Mouse (Mus musculus) right cerebral cortex, adult 2 months (tissue): ENCODE results near the gene Mypn.
A peak's percentile ranks its signal among the peaks of the same experiment; 100 is the strongest.

Experiments
- DNase-seq, 2 experiments: peaks; one replicate each; pipeline ENCODE4 v3.0.0; 2021 to 2022; ENCODE audit warnings: low spot score in 2 of 2

Gene Mypn

DNA sequence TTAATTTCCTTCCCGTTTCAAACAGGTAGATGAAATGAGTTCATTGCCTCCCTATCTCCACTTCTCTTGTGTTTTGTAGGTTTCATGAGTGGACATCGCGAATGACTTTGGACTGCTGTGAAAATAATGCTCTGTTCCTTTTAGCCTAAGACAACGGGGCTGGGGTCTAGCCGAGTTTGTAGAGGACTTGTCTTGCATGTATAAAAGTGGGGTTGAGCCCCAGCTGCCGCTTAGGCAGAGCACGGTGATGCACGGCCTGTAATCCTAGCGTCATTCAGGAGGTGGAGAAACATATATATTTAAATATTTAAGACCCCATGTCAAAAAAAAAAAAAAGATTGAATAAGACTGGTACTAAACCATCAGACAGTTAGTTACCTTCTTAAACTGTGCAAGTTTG, 103.1 kb downstream of the Mypn start:
- no peak for DNase-seq

DNA sequence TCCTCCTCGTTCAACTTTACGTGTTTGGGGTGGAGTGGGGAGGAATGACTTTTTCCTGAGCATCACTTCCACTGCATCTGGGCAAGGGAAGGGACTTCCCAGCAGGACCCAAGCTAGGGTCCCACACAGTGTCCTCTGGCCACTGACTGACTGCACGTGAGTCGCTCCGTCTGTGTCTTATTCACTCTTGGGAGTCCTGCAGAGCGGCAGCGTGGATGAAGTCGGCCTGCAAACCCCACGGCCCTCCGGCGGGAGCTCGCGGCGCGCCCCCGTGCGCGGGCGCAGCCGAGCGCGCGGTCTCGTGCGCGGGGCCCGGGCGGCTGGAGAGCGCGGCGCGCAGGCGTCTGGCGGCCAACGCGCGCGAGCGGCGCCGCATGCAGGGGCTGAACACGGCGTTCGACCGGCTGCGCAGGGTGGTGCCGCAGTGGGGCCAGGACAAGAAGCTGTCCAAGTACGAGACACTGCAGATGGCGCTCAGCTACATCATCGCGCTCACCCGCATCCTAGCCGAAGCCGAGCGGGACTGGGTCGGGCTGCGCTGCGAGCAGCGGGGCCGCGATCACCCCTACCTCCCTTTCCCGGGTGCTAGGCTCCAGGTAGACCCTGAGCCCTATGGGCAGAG, 103.7 kb downstream of the Mypn start:
- peak; percentile 70 for DNase-seq

DNA sequence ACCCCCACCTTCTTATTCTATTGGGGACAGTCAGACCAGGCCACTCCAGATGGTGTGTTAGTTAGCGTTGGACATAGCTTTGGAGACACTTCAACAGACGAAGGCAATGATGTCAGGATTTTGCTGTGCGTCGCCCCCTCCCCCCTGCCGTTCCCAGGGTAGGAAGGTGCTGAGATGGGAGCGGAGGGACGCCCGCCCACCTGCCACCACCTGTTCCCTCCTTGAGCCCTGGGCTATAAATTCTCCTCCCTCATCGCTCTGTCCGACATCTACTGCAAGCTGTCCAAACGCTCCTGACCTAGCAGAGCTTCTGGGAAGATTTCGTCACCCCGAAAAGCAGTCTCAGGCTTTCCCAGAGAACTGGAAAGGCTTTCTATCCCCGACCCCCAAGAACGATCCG, 104.2 kb downstream of the Mypn start, which contains the start of gene Atoh7:
Atoh7 (plus strand) TSS at position 131 of the 400 bp plus-strand sequence.
- peak; percentile 58 to 60 for DNase-seq

DNA sequence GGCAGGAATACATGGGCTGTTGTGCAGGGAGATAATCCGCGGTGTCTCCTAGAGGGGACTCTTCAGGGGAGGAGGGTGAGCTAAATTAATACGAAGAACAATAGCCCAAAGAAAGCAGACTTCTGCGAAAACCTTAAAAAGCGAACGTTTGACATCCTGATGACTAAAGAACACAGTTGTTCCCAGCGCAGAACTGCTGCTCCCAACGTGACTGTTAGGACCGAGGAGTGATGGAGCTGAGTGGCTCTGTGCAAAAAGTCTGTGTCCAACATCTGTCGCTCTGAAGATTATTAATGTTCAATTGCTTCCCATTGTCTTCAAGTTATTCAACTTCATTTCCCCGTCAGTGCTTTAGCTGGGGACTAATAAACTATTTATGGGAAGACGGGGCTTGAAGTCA, 105.6 kb downstream of the Mypn start:
- no peak for DNase-seq

DNA sequence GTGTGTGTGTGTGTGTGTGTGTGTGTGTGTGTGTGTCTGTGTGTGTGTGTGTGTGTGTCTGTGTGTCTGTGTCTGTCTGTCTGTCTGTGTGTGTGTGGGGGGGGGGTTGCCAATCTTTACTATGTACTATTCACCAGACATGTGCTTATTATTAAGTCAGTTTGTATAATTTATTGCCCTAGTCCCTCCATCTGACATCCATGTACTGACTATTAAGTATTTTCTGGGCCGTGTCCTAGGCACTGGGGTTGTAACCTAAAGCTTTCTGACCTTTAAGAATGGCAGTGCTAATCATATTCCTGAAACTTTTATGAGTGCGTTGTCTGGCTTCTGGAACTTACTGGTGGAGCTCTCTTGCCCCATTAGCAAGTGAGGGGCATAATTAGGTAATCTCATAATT, 107.0 kb downstream of the Mypn start:
- no peak for DNase-seq

DNA sequence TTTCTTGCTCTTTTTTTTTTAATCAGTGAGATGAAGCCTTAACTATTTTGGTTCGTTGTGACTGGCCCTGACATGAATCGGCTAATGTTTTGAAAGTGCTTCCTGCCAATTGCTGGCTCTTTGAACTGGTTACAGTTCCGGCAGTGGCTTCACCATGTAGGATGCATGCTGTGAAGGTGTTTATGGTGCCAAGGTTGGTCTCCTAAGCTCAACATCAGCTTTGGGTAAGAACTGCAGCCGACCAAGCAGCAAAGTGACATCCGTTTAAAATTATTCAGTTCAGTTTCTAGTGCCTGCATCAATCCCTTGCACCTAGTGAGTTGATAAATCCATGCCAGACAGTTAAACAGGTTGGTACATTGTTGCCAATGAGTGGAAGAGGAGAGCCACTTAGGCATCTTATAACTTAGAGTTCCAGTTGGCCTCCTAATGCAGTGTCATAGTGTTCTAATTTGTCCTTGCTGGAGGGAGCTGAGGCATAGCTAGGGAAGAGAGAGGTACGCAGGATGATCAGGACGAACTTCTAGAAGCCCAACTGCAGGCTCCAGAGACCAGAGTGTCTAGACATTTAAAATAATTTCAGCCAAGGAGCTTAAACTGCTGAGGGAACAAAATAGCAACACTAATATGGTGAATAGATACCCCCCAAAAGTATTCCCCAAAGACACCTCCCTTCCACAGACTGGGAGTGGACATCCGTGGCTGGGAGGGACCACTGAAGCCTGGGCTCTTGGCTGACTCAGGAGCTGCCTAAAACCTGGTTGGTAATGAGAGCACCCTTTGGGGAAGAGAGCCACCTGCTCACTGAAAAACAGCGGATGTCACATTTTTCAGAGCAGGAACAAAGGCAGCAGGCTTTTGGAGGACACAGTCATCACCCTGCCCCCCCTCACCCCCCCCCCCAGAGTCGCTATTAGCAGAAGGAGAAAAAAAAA, 110.9 kb downstream of the Mypn start:
- no peak for DNase-seq

DNA sequence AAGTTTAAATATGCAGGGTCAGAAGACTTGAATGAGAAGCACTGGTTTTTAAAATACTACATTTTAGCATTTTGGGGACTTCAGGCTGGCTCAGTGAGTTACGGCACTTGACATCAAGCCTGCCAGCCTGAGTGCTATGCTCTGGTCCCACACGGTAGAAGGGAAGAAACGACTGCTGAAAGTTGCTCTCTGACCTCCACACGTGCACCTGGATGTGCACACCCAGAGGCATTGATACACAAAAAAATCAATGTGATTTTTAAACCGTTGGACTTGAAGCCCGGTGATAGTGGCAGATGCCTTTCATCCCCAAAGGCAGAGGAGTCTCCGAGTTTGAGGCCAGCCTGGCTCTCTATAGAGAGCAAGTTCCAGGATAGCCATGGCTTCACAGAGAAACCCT, 111.8 kb downstream of the Mypn start:
- DNase-seq, result no peak

DNA sequence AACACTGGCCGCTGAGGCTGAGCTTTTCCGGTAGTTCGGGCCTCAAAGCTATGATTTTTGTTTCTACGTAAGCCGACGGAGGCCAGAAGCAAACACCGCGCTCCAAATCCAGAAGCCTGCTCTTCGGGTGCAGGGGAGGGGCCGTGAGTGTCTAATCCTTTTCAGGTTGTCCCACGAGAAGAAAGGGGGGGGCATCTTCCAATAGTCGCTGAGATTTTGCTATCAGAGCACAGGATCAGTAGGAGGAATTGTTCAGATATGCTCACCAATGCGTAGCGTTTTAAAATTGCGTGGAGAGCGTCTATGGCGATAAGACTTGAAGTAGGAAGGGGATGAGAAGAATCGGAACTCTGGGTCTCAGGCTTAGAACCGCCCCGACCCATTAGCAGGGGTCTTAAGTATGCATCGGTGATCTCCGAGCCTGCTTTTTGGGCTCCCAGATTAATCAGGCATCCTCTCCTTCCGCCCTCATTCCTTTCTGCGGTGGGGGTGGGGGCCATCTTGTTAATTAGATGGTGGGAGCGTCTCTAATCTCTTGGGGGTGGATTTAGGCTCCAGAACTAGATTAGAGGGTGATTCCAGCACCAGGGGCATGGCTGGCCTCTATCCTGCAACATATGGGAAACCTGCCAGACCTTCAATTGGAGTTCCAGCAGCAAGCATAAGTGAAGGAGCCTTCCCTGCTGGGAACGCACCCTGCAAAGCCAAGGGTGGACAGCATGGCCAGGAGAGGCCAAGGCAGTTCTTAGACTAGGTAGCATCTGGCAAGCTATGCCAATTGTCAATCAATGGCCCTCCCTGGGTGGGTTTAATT, 113.8 kb downstream of the Mypn start:
- no peak for DNase-seq

DNA sequence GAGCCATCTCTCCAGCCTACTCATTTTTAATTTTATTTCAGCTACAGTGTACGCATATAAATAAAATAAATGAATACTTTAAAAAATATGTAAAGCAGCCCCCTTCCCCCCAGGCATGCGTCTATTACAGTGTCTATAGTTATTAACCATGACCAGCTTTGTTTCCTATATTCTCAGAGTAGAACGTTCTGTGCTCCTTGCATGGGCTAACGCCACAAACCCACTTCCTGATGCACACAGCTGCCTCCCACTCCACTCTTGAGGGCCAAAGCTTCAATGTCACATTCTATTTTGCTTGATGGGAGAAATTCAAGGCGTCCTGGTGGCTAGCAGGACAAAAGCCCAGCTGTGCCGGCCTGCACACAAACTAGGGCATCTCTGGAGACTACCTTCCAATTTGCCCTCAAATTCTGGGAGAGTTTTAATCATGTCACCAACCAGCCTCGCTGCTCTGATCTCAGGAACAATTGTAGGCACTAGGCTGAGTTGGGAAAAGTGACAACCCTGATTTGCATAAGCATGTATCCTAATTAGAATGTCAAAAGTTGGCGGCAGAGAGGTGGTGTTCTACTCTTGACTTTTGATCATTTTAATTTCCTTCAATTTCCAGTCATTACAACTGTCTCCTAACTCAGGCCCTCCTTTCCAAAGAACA, 114.5 kb downstream of the Mypn start:
- no peak for DNase-seq

DNA sequence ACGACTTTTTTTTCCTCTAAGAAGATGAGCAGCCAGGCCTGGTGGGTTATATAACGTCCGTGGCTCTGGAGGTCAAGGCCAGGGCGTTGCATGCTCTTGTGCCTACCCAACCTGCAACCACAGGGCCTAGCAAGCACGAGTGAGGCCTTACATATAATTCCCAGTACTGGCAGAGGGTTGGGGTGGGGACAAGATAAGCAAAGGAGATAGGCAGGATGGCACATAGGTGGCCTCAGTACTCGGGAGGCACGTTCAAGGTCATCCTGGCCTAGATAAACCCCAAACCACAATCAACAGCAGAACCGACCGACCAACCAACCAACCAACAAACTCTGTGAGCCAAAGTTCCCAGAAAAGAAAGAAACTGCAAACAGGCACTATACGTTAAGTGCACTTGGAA, 117.4 kb downstream of the Mypn start:
- DNase-seq, result no peak

DNA sequence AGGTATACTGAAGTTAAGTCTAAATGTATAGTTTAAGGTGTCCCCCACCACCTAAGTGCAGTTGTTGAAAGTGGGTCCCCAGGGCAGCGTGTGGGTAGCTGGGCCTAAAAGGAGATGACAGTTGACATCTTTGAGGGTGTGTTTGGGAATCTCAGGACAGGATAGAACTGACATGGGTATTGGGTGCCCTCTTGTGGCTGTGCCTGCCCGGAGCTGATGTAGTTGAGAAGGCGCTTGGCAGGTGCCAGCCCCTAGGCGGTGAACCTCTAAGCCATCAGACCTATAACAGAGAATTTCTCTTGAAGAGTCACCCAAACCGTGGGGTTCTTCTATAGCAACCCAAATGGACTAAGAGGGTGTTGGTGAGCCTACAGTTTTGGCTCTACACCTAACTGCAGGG, 137.8 kb downstream of the Mypn start:
- DNase-seq, result peak; percentile 85 to 87
